Mouse (Mus musculus) layer of hippocampus, adult 2 months (tissue): Measurements from ENCODE around the gene Myo1e. TPM values are rescaled to one million over a fixed set of nuclear protein-coding genes. Genes with fewer than 3 reads are reported as not detected.

Experiments
- DNase-seq, 2 experiments: peaks; one replicate each; pipeline ENCODE4 v3.0.0; 2022; ENCODE audit warnings: low spot score in 2 of 2
- H3K27ac ChIP-seq: fragments of 200-600 bp; 2 replicates; pipeline ENCODE4 v1.8.1; 2022
- H3K4me3 ChIP-seq: fragments of 200-600 bp; 2 replicates; pipeline ENCODE4 v1.8.1; 2022; ENCODE audit warnings: mild to moderate bottlenecking
- CTCF ChIP-seq: fragments of 200-600 bp; conservative IDR thresholded peaks from 2 replicates; pipeline ENCODE4 v1.8.1; 2022; ENCODE audit warnings: antibody characterized with exemption, mild to moderate bottlenecking, moderate library complexity
- long read RNA-seq, 2 experiments: library from polyadenylated mRNA; stranded (forward); transcript quantifications; one replicate each; pipeline ENCODE4 v2.0.0; 2021; ENCODE audit warnings: borderline mapping rate in 2 of 2
- total RNA-seq, 2 experiments: library from RNA; stranded (reverse); gene quantifications; 2 replicates each; pipeline ENCODE4 v1.2.3; 2021

Gene Myo1e
- total RNA-seq = 1 to 10 TPM; 7.6 to 8.2 TPM
- long read RNA-seq, experiment 1, full-length matches to known transcripts = 8 of 14 reads
- long read RNA-seq, experiment 1, partial matches to known transcripts = 0 of 14 reads
- long read RNA-seq, experiment 1, other reads (novel, unspliced or antisense) = 6 of 14 reads
- long read RNA-seq, experiment 2, full-length matches to known transcripts = 9 of 17 reads
- long read RNA-seq, experiment 2, partial matches to known transcripts = 2 of 17 reads
- long read RNA-seq, experiment 2, other reads (novel, unspliced or antisense) = 6 of 17 reads

DNA sequence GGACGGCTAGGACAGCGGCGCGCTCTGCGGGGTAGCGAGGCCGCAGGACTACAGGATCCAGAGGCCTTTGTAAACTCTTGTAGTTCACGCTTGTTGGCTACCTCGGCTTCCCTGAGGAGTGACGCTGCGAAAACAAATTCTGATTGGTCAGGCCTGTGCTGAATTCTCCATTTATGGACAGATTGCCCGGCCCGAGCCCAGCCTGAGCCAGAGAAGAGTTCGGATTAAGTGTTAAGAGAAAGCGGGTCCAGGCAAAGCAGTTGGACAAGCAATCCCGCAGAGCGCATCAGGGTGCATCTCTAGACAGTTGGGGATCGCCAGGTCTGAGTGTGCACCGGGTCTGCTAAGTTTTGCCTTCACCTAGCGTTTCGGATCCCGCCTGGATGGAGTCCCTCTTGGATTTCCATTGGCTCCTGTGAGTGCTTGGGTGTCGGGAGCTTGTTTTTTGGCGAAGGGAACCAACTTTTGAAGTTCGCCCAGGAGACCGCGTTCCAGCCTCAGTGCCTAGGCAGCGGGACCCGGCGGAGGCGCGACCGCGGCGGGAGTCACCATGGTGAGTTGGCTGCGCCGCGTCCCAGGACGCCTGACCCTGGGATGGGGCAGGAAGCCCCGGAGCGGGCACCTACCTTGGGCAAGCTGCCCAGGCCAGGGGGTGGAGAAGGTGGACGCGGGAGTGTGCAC is at the start of gene Myo1e:
Myo1e (plus strand) TSS at position 200 of the 681 bp plus-strand sequence.
- TF ChIP-seq CTCF = 0 out of 2 replicates have a peak, but pooled peaks have one; percentile 2

DNA sequence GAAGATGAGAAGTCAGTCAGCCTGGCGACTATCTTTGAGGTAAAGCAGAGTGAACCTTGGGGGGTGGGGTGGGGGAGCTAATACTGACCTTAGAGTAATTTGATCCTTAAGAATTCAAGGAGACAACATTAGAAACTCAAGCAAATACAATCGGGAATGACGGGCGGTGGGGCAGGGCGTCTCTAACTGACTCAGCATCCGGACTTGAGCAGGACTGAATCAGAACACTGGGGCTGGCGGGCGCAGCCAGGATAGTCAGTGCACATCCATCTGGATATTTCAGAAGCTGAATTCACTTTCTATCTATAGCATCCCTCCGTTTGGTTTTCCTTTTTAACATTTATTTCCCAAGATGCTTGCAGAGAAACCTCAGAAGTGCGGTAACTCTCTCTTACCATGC is 47.1 kb upstream of the Myo1e start:
- H3K4me3 ChIP-seq = no peak overlapping the region
- H3K27ac ChIP-seq = no peak overlapping the region; the same call in 1 of the 2 replicates
- DNase-seq = peak; percentile 33 to 54
- no peak for TF ChIP-seq CTCF

More for the DNA sequence above, at the start of gene Myo1e:
- DNase-seq = peak; percentile 83 to 95
- H3K27ac ChIP-seq = peak within 1 kb of the TSS; percentile 81
- H3K4me3 ChIP-seq = peak within 1 kb of the TSS; percentile 80

DNA sequence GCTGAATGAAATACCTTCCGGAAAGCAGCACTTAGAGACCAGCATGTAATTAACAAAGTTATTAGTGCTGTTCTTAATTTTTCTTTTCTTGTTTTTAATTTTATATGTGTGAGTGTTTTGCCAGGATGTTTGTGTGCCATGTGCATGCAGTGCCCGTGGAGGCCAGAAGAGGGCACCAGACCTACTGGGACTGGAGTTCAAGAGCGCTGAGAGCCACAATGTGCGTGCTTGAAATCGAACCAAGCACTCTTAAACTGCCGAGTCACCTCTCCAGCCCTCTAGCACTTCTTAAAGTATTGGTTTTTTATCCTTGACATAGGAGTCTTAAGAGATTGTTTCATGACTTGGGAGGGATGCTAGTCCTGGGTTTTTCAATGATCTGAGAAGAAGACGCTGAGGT is 38.2 kb upstream of the Myo1e start:
- Histone ChIP-seq H3K4me3 (no peak overlapping the region), H3K27ac (no peak overlapping the region)
- DNase-seq = no peak
- peak; percentile 64 for TF ChIP-seq CTCF

DNA sequence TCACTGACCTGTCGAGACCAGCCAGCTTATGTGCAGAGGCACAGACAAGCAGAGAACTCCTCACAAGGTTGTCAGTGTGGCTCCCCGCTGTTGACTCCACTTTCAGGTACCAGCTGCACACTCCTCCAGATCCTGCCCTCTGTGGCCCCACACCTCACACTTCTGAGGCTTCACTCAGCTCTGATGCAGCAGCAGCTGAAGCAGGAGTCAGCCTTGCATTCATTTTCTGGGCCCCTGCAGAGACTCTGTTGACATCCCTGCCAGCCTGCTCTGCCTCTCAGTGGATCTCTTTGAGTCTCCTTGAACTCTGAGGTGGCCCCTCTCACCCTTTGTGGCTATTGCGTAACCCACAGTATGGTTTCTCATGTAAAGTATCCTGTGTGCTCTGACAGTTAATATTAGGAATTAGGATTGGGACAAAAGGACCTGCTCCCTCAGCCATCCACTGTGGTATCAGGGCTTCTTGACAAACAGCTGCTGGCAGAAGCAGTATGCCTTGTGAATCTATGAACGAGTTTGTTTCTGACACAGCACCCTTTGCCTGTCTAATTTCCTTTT is 32.8 kb upstream of the Myo1e start:
- no peak overlapping the region for H3K4me3 ChIP-seq
- DNase-seq = no peak
- no peak overlapping the region for H3K27ac ChIP-seq
- no peak for TF ChIP-seq CTCF

DNA sequence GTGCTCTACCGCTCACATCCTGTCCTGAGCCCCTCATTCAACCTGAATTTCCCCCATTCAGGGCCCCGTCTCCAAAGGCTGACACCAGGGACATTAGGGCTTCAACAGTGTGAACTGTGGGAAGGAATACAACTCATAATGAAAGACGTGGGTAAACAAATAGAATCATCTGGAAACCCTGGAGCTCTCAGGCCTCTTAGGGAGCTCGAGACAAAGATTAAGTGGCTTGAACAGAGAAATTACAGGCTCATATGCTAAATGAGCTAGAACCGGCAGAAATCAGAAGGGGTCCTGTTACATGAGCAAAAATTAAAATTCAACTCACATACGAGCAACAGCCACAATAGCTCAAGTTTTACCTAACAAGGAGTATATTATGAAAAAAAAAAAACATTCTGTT is 32.3 kb upstream of the Myo1e start:
- DNase-seq = no peak
- no peak for TF ChIP-seq CTCF
- Histone ChIP-seq H3K4me3 (no peak overlapping the region), H3K27ac (no peak overlapping the region)

GRCm38 (mm10) chr9:70176291-70176690 is 30.9 kb upstream of the Myo1e start:
- no peak overlapping the region for H3K27ac ChIP-seq
- TF ChIP-seq CTCF = no peak

GRCm38 (mm10) chr9:70181719-70182118 is 25.4 kb upstream of the Myo1e start:
- H3K4me3 ChIP-seq = no peak overlapping the region; the same call in 1 of the 2 replicates
- no peak for TF ChIP-seq CTCF
- H3K27ac ChIP-seq = no peak overlapping the region
- peak in 1 of 2 experiments; percentile 29 for DNase-seq

More at GRCm38 (mm10) chr9:70176291-70176690, 30.9 kb upstream of the Myo1e start:
- no peak overlapping the region for H3K4me3 ChIP-seq
- no peak for DNase-seq

DNA sequence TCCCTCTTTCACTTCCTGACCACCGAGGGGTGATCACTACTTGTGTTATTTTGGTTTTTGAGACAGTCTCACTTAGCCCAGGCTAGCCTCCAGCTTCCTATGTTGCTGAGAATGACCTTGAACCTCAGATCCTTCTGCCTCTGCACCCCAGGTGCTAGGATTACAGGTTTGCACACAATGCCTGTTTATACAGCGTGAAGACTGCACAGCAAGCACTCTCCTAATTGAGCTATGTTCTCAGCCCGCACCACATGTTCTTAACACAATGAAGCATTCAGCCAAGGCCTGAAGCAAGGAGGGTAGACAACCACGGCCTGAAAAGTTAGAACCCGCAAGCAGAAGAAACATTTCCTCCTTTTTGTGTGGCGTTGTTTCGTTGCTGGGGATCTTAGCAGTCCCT is 24.5 kb upstream of the Myo1e start:
- no peak overlapping the region for H3K4me3 ChIP-seq
- no peak overlapping the region for H3K27ac ChIP-seq
- no peak for TF ChIP-seq CTCF
- no peak for DNase-seq

DNA sequence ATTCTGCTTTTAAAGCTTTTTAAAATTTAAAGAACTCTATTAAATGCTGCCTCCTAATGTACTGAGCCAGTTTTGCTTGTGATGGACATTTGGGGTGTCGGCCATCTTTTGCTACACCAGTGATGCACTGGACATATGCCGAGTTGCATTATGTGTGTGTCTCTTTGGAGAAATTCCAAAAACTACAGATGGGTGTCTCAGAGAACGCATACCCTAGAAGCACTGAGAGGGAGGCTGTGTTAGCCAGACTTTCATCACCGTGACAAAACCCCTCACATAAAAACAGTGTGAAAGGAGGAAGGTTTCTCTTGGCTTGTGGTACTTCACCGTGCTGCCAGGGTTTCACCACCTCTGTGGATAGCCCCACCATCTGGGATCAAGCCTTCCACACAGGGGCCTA is 14.8 kb upstream of the Myo1e start:
- H3K27ac ChIP-seq = no peak overlapping the region
- no peak for TF ChIP-seq CTCF
- H3K4me3 ChIP-seq = no peak overlapping the region
- DNase-seq = no peak

DNA sequence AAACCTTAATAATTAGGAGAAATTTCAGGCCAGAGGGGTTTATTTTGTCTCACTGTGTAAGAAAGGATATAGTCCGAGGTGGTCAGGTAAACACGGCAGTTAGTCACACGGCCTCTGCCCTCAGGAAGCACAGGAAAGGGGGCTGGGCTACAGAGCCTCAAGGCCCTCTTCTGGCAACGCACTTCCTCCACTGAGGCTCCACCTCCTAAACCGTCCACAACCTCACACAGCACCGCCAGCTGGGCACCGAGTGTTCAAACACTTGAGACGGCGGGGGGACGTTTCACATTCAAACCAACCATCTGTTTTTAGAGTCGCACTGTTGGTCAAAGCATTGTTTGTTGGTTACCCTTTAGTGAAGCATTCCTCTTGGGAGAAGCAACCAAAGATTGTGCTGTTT is 12.5 kb upstream of the Myo1e start:
- H3K27ac ChIP-seq = no peak overlapping the region
- no peak overlapping the region for H3K4me3 ChIP-seq
- no peak for TF ChIP-seq CTCF
- no peak for DNase-seq

DNA sequence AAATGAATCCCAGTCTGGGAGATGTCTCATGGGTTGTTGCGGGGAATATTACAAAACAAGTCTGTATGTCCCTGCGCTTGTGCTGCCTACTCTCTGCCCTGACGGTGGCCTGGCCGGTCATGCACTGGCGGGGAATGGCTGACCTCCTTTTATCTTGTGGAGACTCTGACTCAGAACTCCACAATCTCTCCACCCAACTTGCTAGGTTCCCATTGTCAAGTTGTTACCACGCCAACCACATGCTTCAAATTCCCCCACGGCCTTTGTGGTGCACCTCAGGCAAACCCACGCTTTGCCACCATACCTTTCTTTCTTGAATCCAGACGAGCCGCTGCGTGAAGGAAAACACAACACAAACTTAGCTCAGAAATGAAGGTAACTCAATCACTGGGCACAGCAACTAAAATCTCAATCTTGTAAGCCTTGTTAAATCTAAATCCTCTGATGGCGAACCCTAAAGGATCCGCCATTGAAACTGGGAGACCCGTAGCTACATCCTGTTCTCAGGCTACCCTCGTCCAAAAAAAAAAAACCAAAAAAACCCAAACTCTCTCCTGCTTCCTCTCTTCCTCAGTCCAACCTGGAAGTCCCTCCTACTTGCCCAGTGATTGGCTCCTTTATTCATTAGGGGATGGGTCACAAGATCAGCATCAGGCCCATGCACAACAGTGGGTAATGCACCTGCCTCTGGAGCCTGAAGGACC is 10.0 kb upstream of the Myo1e start:
- Histone ChIP-seq H3K4me3 (no peak overlapping the region), H3K27ac (no peak overlapping the region)
- DNase-seq = no peak
- no peak for TF ChIP-seq CTCF

DNA sequence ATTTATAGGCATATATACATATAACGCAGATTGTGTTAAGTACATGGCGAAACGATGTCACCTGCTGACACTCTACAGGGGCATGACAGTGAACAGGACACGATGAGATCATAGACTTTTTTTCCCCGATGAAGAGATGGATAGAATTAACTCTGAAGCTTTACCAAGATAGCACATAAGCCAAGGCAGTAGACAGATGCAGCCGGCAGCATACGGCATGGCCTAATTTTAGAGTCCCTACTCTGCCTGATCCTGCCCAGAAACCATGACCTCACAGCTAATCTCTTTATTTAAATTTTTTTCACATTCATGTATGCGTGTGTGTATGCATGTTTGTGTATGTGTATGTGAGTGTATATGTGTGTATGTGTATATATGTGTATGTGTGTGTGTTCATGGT is 9.2 kb upstream of the Myo1e start:
- H3K27ac ChIP-seq = no peak overlapping the region
- H3K4me3 ChIP-seq = no peak overlapping the region
- DNase-seq = no peak
- TF ChIP-seq CTCF = no peak

GRCm38 (mm10) chr9:70202753-70203152 is 4.4 kb upstream of the Myo1e start:
- H3K27ac ChIP-seq = no peak overlapping the region
- no peak for DNase-seq
- peak; percentile 74 for TF ChIP-seq CTCF
- H3K4me3 ChIP-seq = no peak overlapping the region
